Mouse (Mus musculus) kidney, embryonic 14.5 days (tissue): ENCODE results near the gene Vav2. TPM values are rescaled to one million over a fixed set of nuclear protein-coding genes. Genes with fewer than 3 reads are reported as not detected.

Experiments used
- ATAC-seq: fragments of 200-750 bp; cut with Nextera tagmentation; 2 replicates; pipeline ENCODE4 v1.8.0; 2017; ENCODE audit warnings: moderate number of reproducible peaks, mild to moderate bottlenecking, moderate TSS enrichment, moderate library complexity; ENCODE audit not compliant: low FRiP score, low TSS enrichment
- H3K27ac ChIP-seq: fragments of 300-500 bp; sonication (generic); 2 replicates; pipeline ENCODE4 v1.5.1; 2014; ENCODE audit warnings: low read depth, mild to moderate bottlenecking, low read length, moderate library complexity, mixed read lengths
- H3K27me3 ChIP-seq: fragments of 300-500 bp; sonication (generic); 2 replicates; pipeline ENCODE4 v1.6.1; 2014; ENCODE audit warnings: mild to moderate bottlenecking, low read length; ENCODE audit not compliant: control insufficient read depth, insufficient read depth
- H3K36me3 ChIP-seq: fragments of 300-500 bp; sonication (generic); 2 replicates; pipeline ENCODE4 v1.6.1; 2014; ENCODE audit warnings: low read length, mixed read lengths; ENCODE audit not compliant: control insufficient read depth, insufficient read depth
- H3K4me1 ChIP-seq: fragments of 300-500 bp; sonication (generic); 2 replicates; pipeline ENCODE4 v1.6.1; 2014; ENCODE audit warnings: low read length, mixed read lengths; ENCODE audit not compliant: control insufficient read depth, insufficient read depth
- H3K4me2 ChIP-seq: fragments of 300-500 bp; sonication (generic); replicated peaks from 2 replicates; pipeline ENCODE4 v1.6.1; 2014; ENCODE audit warnings: low read depth, mild to moderate bottlenecking, low read length
- H3K4me3 ChIP-seq: fragments of 300-500 bp; sonication (generic); 2 replicates; pipeline ENCODE4 v1.5.1; 2014; ENCODE audit warnings: mild to moderate bottlenecking, low read length
- H3K9ac ChIP-seq: fragments of 300-500 bp; sonication (generic); 2 replicates; pipeline ENCODE4 v1.6.1; 2014; ENCODE audit warnings: low read depth, mild to moderate bottlenecking, low read length, moderate library complexity
- H3K9me3 ChIP-seq: fragments of 300-500 bp; sonication (generic); 2 replicates; pipeline ENCODE4 v1.6.1; 2016; ENCODE audit warnings: low read length; ENCODE audit not compliant: control insufficient read depth
- WGBS: fragments of 180-500 bp; shearing (Covaris S2); extraction: QIAGEN DNeasy Blood & Tissue Kit; methylation state at CpG from one replicate; pipeline ENCODE4 v1.1.7; 2014; 5-methylcytosine and 5-hydroxymethylcytosine counted together
- polyA plus RNA-seq: library from polyadenylated mRNA; unstranded; fragments of >200 nt; fragmentation: Nextera tagmentation; extraction: Ambion mirVana; gene quantifications from 2 replicates; pipeline ENCODE4 v1.2.1, GENCODE M21; 2014

Vav2 gene
- polyA plus RNA-seq, 1 experiment from 2014 or later = 8.2 TPM

DNA sequence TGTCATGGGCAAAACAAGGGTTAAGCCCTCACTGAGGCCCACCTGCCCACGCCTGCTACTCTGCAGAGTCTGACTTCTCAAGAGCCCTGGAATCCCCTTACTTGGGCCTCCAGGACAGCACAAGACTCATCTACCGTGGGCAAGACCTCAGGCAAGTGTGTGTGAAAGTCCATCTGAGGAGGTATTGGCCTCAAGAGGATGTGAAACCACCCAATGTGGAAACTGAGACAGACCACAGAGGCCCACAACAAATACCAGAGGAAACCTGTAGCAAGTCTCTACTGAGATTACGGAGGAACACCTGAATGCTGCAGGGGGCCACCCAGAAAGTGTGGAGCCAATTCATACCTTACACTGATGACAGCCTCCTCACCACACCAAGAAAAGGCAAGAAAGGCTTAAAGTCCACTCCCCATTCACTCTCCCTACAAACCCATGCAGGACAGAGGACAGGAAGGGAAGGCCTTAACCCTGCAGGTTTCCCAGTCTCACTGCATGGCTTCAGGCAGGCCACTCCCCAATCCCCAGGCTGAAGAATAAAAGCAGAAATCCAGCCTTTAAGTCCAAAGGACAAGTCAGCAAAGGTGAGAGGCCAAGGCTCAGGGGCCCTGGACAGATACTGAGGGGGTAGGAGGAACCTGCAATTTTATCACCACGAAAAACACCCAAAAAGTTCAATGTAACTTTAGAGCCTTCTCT, 42.6 kb upstream of the Vav2 start:
- Histone ChIP-seq H3K36me3 (peaks cover 29% of the 10 kb centered on the region), H3K9ac (no peak overlapping the region), H3K27me3 (no peaks in the 10 kb centered on the region), H3K4me3 (no peak overlapping the region), H3K4me1 (peaks cover 48% of the 10 kb centered on the region), H3K9me3 (no peaks in the 10 kb centered on the region), H3K27ac (no peak overlapping the region), H3K4me2 (no peak overlapping the region)
- no peak for ATAC-seq
- WGBS = 62% methylated on average over 4 of the region's 4 CpGs

DNA sequence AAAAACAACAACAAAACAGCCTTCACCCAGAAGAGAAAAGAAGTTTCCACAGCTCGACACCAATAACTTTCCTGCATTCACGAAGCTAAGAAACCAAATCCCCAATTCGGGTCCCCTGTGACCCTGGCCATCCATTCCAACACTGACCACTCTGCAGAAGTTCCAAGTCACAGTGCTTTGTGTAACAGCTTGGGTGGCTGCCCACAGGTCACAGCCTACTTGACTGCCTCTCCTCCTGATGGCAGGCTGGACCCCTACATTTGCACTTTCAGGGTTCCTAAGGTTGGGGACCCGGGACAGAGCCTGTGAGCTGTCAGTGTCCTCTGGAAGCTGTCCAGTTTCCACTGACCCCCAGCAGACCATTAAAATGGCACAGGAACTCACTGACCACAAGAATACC, 36.1 kb upstream of the Vav2 start:
- H3K27me3 ChIP-seq = no peaks in the 10 kb centered on the region
- 88% methylated on average over 4 of the region's 4 CpGs for WGBS
- no peaks in the 10 kb centered on the region for H3K4me1 ChIP-seq
- peaks cover 79% of the 10 kb centered on the region for H3K36me3 ChIP-seq
- H3K27ac ChIP-seq = no peak overlapping the region
- ATAC-seq = no peak
- H3K4me2 ChIP-seq = no peak overlapping the region
- H3K4me3 ChIP-seq = no peak overlapping the region
- no peaks in the 10 kb centered on the region for H3K9me3 ChIP-seq
- no peak overlapping the region for H3K9ac ChIP-seq

DNA sequence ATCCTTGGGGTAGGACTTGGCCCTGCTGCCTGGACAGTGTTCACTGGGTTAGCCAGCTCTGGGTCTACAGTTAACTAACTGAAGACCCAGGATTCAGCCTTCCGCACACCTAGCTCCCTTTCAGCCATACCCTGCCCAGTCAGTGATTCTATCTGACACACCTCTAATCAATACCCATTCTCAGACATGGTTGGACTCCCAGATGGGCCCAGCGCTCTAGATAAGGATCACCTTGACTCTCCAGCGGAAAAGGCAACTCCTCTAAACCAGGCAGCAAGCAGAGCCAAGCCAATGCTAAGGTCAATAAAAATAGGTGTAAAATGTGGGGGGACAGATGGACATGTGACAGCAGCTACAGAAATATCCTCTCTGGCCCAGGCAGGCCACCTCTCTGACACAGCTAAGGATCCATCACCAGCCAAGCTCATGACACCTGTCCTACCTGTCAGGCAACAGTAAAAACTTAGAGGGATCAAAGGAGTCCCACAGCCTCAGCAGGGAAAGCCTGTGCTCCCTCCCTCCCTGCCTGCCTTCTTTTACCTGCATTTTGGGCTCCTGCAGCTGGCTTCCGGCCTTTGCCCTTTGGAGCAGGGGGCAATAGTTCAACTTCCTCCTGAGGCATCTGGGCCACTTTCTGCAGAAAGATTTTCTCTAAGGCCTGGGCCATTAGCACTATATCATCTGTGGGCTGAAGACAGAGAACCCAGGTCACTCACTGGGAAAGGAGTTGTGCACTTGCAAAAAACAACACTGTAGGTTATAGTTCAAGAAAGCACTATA, 35.2 kb upstream of the Vav2 start:
- Histone ChIP-seq H3K9me3 (no peaks in the 10 kb centered on the region), H3K4me2 (no peak overlapping the region), H3K27me3 (no peaks in the 10 kb centered on the region), H3K9ac (no peak overlapping the region), H3K4me3 (no peak overlapping the region), H3K4me1 (no peaks in the 10 kb centered on the region), H3K36me3 (peaks cover 88% of the 10 kb centered on the region), H3K27ac (no peak overlapping the region)
- no peak for ATAC-seq
- 86% methylated on average over 4 of the region's 4 CpGs for WGBS

DNA sequence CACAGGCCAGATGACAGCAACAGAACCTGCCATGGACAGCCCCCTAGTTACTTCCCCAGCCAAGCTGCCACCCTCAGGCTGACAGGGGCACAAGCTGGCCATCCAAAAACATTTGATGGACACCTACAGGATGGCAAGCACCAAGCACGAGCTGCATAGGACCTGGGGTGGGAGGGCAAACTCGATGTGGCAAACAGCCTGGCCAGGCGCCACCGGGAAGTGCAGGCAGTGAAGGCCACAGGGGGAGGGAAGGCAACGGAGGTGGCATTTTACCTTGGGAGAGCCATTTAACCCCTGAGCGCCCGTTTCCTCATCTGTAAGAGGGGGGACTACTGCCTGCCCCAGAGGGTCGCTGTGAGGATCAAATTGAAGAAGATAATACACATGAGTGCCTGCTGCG, 33.8 kb upstream of the Vav2 start:
- Histone ChIP-seq H3K4me3 (no peak overlapping the region), H3K27ac (no peak overlapping the region), H3K36me3 (peaks cover 97% of the 10 kb centered on the region), H3K9ac (no peak overlapping the region), H3K4me2 (no peak overlapping the region), H3K9me3 (no peaks in the 10 kb centered on the region), H3K4me1 (no peaks in the 10 kb centered on the region), H3K27me3 (no peaks in the 10 kb centered on the region)
- 68% methylated on average over 9 of the region's 9 CpGs for WGBS
- no peak for ATAC-seq

DNA sequence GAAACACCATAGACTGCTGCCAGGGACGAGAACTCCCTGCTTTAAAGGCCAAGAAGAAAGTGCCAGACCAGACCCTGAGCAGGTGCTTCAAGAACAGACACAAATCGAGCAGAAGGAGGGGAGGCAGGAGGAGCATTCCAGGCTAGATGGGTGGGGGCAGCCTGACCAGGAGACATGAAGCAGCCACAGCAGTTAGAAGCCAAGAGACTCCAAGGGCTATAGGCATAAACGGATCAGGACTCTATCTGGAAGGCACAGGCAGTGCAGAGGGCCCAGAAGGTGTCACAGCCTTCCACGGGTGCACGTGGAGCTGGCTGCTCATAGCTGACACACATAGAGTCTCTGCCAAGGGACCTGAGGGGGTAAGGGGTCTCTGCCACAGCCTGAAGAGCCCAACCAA, 33.3 kb upstream of the Vav2 start:
- no peak for ATAC-seq
- Histone ChIP-seq H3K9me3 (no peaks in the 10 kb centered on the region), H3K4me1 (no peaks in the 10 kb centered on the region), H3K27me3 (no peaks in the 10 kb centered on the region), H3K27ac (no peak overlapping the region), H3K4me3 (no peak overlapping the region), H3K4me2 (no peak overlapping the region), H3K9ac (no peak overlapping the region), H3K36me3 (peaks cover 97% of the 10 kb centered on the region)
- 86% methylated on average over 5 of the region's 5 CpGs for WGBS

- Histone ChIP-seq H3K4me3 (no peak overlapping the region), H3K27ac (no peak overlapping the region), H3K9me3 (no peaks in the 10 kb centered on the region), H3K4me1 (no peaks in the 10 kb centered on the region), H3K4me2 (no peak overlapping the region), H3K36me3 (peaks cover 100% of the 10 kb centered on the region), H3K9ac (no peak overlapping the region), H3K27me3 (no peaks in the 10 kb centered on the region)
- no peak for ATAC-seq
- 80% methylated on average over 7 of the region's 7 CpGs for WGBS
Observed at GRCm38 (mm10) chr2:27459735-27460134, 32.9 kb upstream of the Vav2 start.

GRCm38 (mm10) chr2:27450226-27450625, 23.4 kb upstream of the Vav2 start:
- no peak for ATAC-seq
- Histone ChIP-seq H3K4me2 (no peak overlapping the region), H3K4me3 (no peak overlapping the region), H3K9ac (no peak overlapping the region), H3K4me1 (no peaks in the 10 kb centered on the region), H3K27ac (no peak overlapping the region), H3K27me3 (no peaks in the 10 kb centered on the region), H3K9me3 (no peaks in the 10 kb centered on the region), H3K36me3 (peaks cover 95% of the 10 kb centered on the region)
- WGBS = 88% methylated on average over 14 of the region's 14 CpGs

DNA sequence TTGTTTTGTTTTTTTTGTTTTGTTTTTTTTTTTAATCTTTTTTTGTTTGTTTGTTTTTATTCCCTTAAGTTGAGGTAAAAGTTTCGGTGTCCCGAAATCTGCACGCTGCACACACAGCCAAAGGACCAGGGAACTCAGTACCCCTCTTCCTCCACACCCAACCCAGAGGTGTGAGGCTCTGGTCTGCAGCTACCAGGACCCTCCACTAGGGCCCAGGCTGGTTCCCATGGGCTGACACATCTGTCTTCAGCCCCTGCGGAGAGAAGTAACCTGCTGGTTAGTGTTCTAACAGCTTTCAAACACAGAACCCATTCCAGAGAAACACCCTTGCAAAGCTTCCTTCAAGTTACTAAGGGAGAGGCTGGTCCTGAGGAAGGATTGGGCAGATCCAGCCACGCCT, 20.9 kb upstream of the Vav2 start:
- 90% methylated on average over 5 of the region's 5 CpGs for WGBS
- Histone ChIP-seq H3K4me2 (no peak overlapping the region), H3K9me3 (no peaks in the 10 kb centered on the region), H3K4me1 (no peaks in the 10 kb centered on the region), H3K9ac (no peak overlapping the region), H3K27ac (no peak overlapping the region), H3K4me3 (no peak overlapping the region), H3K27me3 (no peaks in the 10 kb centered on the region), H3K36me3 (peaks cover 80% of the 10 kb centered on the region)
- ATAC-seq = no peak

DNA sequence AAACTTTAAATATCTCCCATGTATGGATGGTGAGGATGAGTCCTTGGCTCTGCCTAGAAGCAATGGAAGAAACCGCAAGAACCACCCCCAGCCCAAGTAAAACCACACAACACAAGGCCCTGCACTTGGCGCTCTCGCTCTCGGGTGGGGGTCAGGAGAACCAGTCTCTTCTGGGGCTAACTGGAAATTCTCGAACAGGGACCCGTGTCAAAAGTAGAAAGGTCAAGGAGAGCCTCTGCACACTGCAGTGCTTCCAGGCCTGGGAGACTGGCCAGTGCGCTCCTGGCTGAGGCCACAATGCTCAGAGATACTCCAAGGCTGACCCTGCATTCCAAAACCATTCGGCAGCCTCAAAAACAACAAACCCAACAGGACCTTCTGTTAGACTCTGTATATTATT, 20.0 kb upstream of the Vav2 start:
- Histone ChIP-seq H3K9me3 (no peaks in the 10 kb centered on the region), H3K4me1 (0 out of 2 replicates have a peak, but pooled peaks cover under 1% of the 10 kb centered on the region), H3K4me3 (no peak overlapping the region), H3K36me3 (peaks cover 70% of the 10 kb centered on the region), H3K4me2 (no peak overlapping the region), H3K27ac (no peak overlapping the region), H3K27me3 (no peaks in the 10 kb centered on the region), H3K9ac (no peak overlapping the region)
- ATAC-seq = no peak
- 89% methylated on average over 8 of the region's 8 CpGs for WGBS
